Mouse (Mus musculus) MEL (cell line): Measurements from ENCODE around the gene Cldn5. TPM values are rescaled to one million over a fixed set of nuclear protein-coding genes. Genes with fewer than 3 reads are reported as not detected.

Experiments used
- DNase-seq: peaks from one replicate; pipeline ENCODE4 v3.0.0; 2011; ENCODE audit warnings: low read depth, low spot score
- H3K27ac ChIP-seq: 2 replicates; pipeline ENCODE4 v1.5.1; 2012; ENCODE audit warnings: low read depth, mild to moderate bottlenecking, control low read depth, low read length, moderate library complexity; ENCODE audit not compliant: control insufficient read depth
- H3K27me3 ChIP-seq, 2 experiments: fragments of 150-350 bp in 1 of 2; sonication (generic) in 1 of 2; 2 replicates each; pipeline ENCODE4 v1.6.1; 2012; ENCODE audit warnings: low read length in 2 of 2, mild to moderate bottlenecking in 2 of 2, improper control_type of control experiment in 1 of 2, moderate library complexity in 1 of 2; ENCODE audit not compliant: insufficient read depth in 2 of 2, control insufficient read depth in 1 of 2
- H3K36me3 ChIP-seq, 2 experiments: 2 replicates each; pipeline ENCODE4 v1.6.1; 2012 to 2014; ENCODE audit warnings: low read length in 2 of 2, improper control_type of control experiment in 1 of 2, inconsistent platforms in 1 of 2, mild to moderate bottlenecking in 1 of 2; ENCODE audit not compliant: insufficient read depth in 2 of 2, control insufficient read depth in 1 of 2
- H3K4me1 ChIP-seq, 2 experiments: fragments of 150-350 bp in 1 of 2; sonication (generic) in 1 of 2; 2 replicates each; pipeline ENCODE4 v1.6.1; 2012; ENCODE audit warnings: low read length in 2 of 2, improper control_type of control experiment in 1 of 2, mild to moderate bottlenecking in 1 of 2; ENCODE audit not compliant: insufficient read depth in 2 of 2, control insufficient read depth in 1 of 2
- H3K4me3 ChIP-seq, 2 experiments: fragments of 150-350 bp in 1 of 2; sonication (generic) in 1 of 2; 2 replicates each; pipeline ENCODE4 v1.5.1; 2012; ENCODE audit warnings: low read depth in 2 of 2, low read length in 2 of 2, mild to moderate bottlenecking in 2 of 2, moderate library complexity in 2 of 2, control low read depth in 1 of 2, improper control_type of control experiment in 1 of 2; ENCODE audit not compliant: control insufficient read depth in 1 of 2, insufficient read depth in 1 of 2
- H3K79me2 ChIP-seq: 2 replicates; pipeline ENCODE4 v1.6.1; 2012; ENCODE audit warnings: mild to moderate bottlenecking, low read length, moderate library complexity; ENCODE audit not compliant: control insufficient read depth, poor library complexity, insufficient read depth
- H3K9ac ChIP-seq: 2 replicates; pipeline ENCODE4 v1.6.1; 2012; ENCODE audit warnings: low read depth, mild to moderate bottlenecking, control low read depth, low read length, moderate library complexity; ENCODE audit not compliant: control insufficient read depth, poor library complexity, severe bottlenecking
- H3K9me3 ChIP-seq: fragments of 150-350 bp; sonication (generic); replicated peaks from 2 replicates; pipeline ENCODE4 v1.6.1; 2012; ENCODE audit warnings: mild to moderate bottlenecking, low read length, improper control_type of control experiment, moderate library complexity; ENCODE audit not compliant: insufficient read depth
- CHD1 ChIP-seq: IDR thresholded peaks from 2 replicates; pipeline ENCODE4 v1.6.1; 2012; ENCODE audit warnings: low read depth, mild to moderate bottlenecking, inconsistent platforms, low read length, improper control_type of control experiment
- ETS1 ChIP-seq: IDR thresholded peaks from 2 replicates; pipeline ENCODE4 v1.6.1; 2012; ENCODE audit warnings: low read depth, mild to moderate bottlenecking, inconsistent platforms, low read length, improper control_type of control experiment, moderate library complexity
- GATA1 ChIP-seq: IDR thresholded peaks from 2 replicates; pipeline ENCODE4 v1.6.1; 2011; ENCODE audit warnings: low read depth, low read length, improper control_type of control experiment
- MAFK ChIP-seq: IDR thresholded peaks from 2 replicates; pipeline ENCODE4 v1.6.1; 2011; ENCODE audit warnings: low read depth, mild to moderate bottlenecking, low read length, improper control_type of control experiment, borderline replicate concordance
- MEF2A ChIP-seq: IDR thresholded peaks from 2 replicates; pipeline ENCODE4 v1.6.1; 2014; ENCODE audit warnings: low read depth, mild to moderate bottlenecking, inconsistent platforms, low read length, improper control_type of control experiment; ENCODE audit not compliant: poor library complexity, insufficient replicate concordance, severe bottlenecking; ENCODE audit errors: extremely low read depth
- MYC ChIP-seq: IDR thresholded peaks from 2 replicates; pipeline ENCODE4 v1.6.1; 2011; ENCODE audit warnings: low read depth, mild to moderate bottlenecking, low read length, improper control_type of control experiment, moderate library complexity
- RAD21 ChIP-seq: IDR thresholded peaks from 2 replicates; pipeline ENCODE4 v1.6.1; 2011; ENCODE audit warnings: mild to moderate bottlenecking, low read depth, low read length, improper control_type of control experiment
- RCOR1 ChIP-seq: IDR thresholded peaks from 2 replicates; pipeline ENCODE4 v1.6.1; 2012; ENCODE audit warnings: low read depth, mild to moderate bottlenecking, inconsistent platforms, low read length, improper control_type of control experiment
- SIN3A ChIP-seq: IDR thresholded peaks from 2 replicates; pipeline ENCODE4 v1.6.1; 2012; ENCODE audit warnings: low read length, improper control_type of control experiment, inconsistent platforms
- UBTF ChIP-seq: IDR thresholded peaks from 2 replicates; pipeline ENCODE4 v1.6.1; 2012; ENCODE audit warnings: low read depth, mild to moderate bottlenecking, inconsistent platforms, low read length, improper control_type of control experiment, moderate library complexity, borderline replicate concordance; ENCODE audit not compliant: insufficient read depth
- ZC3H11A ChIP-seq: IDR thresholded peaks from 2 replicates; pipeline ENCODE4 v1.6.1; 2012; ENCODE audit warnings: low read depth, mild to moderate bottlenecking, inconsistent platforms, low read length, improper control_type of control experiment
- ZMIZ1 ChIP-seq: IDR thresholded peaks from 2 replicates; pipeline ENCODE4 v1.6.1; 2012; ENCODE audit warnings: low read depth, mild to moderate bottlenecking, inconsistent platforms, low read length, improper control_type of control experiment, moderate library complexity
- ZNF384 ChIP-seq: IDR thresholded peaks from 2 replicates; pipeline ENCODE4 v1.6.1; 2012; ENCODE audit warnings: low read depth, mild to moderate bottlenecking, inconsistent platforms, low read length, improper control_type of control experiment
- polyA plus RNA-seq, 2 experiments: library from polyadenylated mRNA; stranded (reverse) in 1 of 2; unstranded in 1 of 2; fragments of >175 nt in 1 of 2; fragments of >200 nt in 1 of 2; gene quantifications; 2 replicates each; pipeline versions ENCODE4 v1.2.1 to v1.2.4; 2012; ENCODE audit warnings: low replicate concordance in 2 of 2, low read depth in 1 of 2; ENCODE audit not compliant: insufficient read length in 2 of 2, insufficient read depth in 1 of 2, missing spikeins in 1 of 2
- total RNA-seq: library from RNA; depleted of rRNA; stranded (reverse); fragments of 300-350 nt; gene quantifications from 2 replicates; pipeline ENCODE4 v1.2.3, GENCODE M21; 2012

The Cldn5 gene
- total and polyA plus RNA-seq, 3 experiments, result not detected

GRCm38 (mm10) chr16:18773936-18774335 lies 2.7 kb upstream of the Cldn5 start:
- Histone ChIP-seq H3K4me3 (no peak overlapping the region), H3K4me1 (no peaks in the 10 kb centered on the region), H3K9me3 (no peaks in the 10 kb centered on the region), H3K9ac (no peak overlapping the region), H3K79me2 (no peaks in the 10 kb centered on the region), H3K36me3 (no peaks in the 10 kb centered on the region), H3K27ac (no peak overlapping the region), H3K27me3 (peaks cover 0 to 6% of the 10 kb centered on the region in 2 experiments; a peak in 2 of 4 replicates)
- DNase-seq, result no peak
- TF ChIP-seq MEF2A (no peak), ZNF384 (no peak), MYC (no peak), CHD1 (no peak)

- H3K4me3 ChIP-seq, result no peak overlapping the region
- H3K27ac ChIP-seq, result no peak overlapping the region
- H3K79me2 ChIP-seq, result no peaks in the 10 kb centered on the region
- DNase-seq, result no peak
- TF ChIP-seq SIN3A (no peak), UBTF (no peak), ZC3H11A (no peak), RCOR1 (no peak), RAD21 (no peak), GATA1 (no peak), ETS1 (no peak), MAFK (no peak), ZMIZ1 (no peak)
- no peaks in the 10 kb centered on the region for H3K9me3 ChIP-seq
- H3K9ac ChIP-seq, result no peak overlapping the region
- H3K4me1 ChIP-seq, result no peaks in the 10 kb centered on the region
- no peaks in the 10 kb centered on the region for H3K36me3 ChIP-seq
- H3K27me3 ChIP-seq, result no peaks in the 10 kb centered on the region
Observed at GRCm38 (mm10) chr16:18775621-18776555, 759 bp upstream of the Cldn5 start.
